In genomic region chr5:18564246-18564645, GRCm38 (mm10) we compare ENCODE assay signal across 33 mouse cellular contexts.
"Had no signal": no experiment of that assay in that cellular context is flagged by ENCODE, and none has a peak within 500 bp of the region (broad histone marks: within the 10 kb centered on the region; RNA-seq: fewer than 3 reads in every experiment).

No protein-coding gene starts in this region.

- H3K4me1 ChIP-seq: heart, embryonic 12.5 days; heart, embryonic 13.5 days; heart, embryonic 15.5 days; hindbrain, embryonic 10.5 days; hindbrain, embryonic 12.5 days; hindbrain, embryonic 13.5 days; hindbrain, embryonic 15.5 days; intestine, embryonic 15.5 days; kidney, embryonic 15.5 days had no signal

- ATAC-seq: hindbrain, embryonic 16.5 days; hindbrain, postnatal 0 days; inflammation-experienced regulatory T-cells, adult 6 months; intestine, embryonic 15.5 days; intestine, embryonic 16.5 days; intestine, postnatal 0 days had no signal

- DNase-seq: heart, postnatal 10 days; heart, postnatal 14 days; heart, postnatal 36 days; heart, postnatal 4 days; kidney, adult 11 months; kidney, adult 2 months; kidney, adult 8-10 months; kidney, adult 9 months; kidney, postnatal 10 days; kidney, postnatal 14 days; kidney, postnatal 25 days; kidney, postnatal 36 days; kidney, postnatal 4 days; layer of hippocampus, adult 9-11 months; layer of hippocampus, postnatal 36 days had no signal

- H3K9me3 ChIP-seq: heart, embryonic 12.5 days; heart, embryonic 13.5 days; heart, embryonic 15.5 days; hindbrain, embryonic 10.5 days; hindbrain, embryonic 12.5 days; hindbrain, embryonic 13.5 days; hindbrain, embryonic 15.5 days; intestine, embryonic 15.5 days; kidney, embryonic 15.5 days had no signal

- H3K4me3 ChIP-seq: heart, embryonic 12.5 days; heart, embryonic 13.5 days; heart, embryonic 15.5 days; hindbrain, embryonic 10.5 days; hindbrain, embryonic 12.5 days; hindbrain, embryonic 13.5 days; hindbrain, embryonic 15.5 days; intestine, embryonic 15.5 days; kidney, embryonic 15.5 days; layer of hippocampus, adult 2 months; left cerebral cortex, adult 2 months had no signal

- H3K4me2 ChIP-seq: heart, embryonic 12.5 days; heart, embryonic 13.5 days; heart, embryonic 15.5 days; hindbrain, embryonic 12.5 days; hindbrain, embryonic 13.5 days; hindbrain, embryonic 14.5 days; hindbrain, embryonic 15.5 days; intestine, embryonic 15.5 days; kidney, embryonic 15.5 days had no signal

- H3K27me3 ChIP-seq: heart, embryonic 12.5 days; heart, embryonic 13.5 days; heart, embryonic 15.5 days; hindbrain, embryonic 12.5 days; hindbrain, embryonic 13.5 days; hindbrain, embryonic 15.5 days; intestine, embryonic 15.5 days; kidney, embryonic 15.5 days had no signal

- H3K27ac ChIP-seq: heart, embryonic 13.5 days; heart, embryonic 15.5 days; hindbrain, embryonic 10.5 days; hindbrain, embryonic 12.5 days; hindbrain, embryonic 13.5 days; hindbrain, embryonic 14.5 days; hindbrain, embryonic 15.5 days; hindbrain, postnatal 0 days; intestine, embryonic 15.5 days; kidney, embryonic 15.5 days; kidney, postnatal 0 days; layer of hippocampus, adult 2 months; left cerebral cortex, adult 2 months had no signal

- H3K36me3 ChIP-seq: heart, embryonic 12.5 days; heart, embryonic 13.5 days; heart, embryonic 15.5 days; hindbrain, embryonic 10.5 days; hindbrain, embryonic 12.5 days; hindbrain, embryonic 13.5 days; hindbrain, embryonic 15.5 days; intestine, embryonic 15.5 days; kidney, embryonic 15.5 days had no signal

- H3K9ac ChIP-seq: heart, embryonic 12.5 days; heart, embryonic 13.5 days; heart, embryonic 15.5 days; hindbrain, embryonic 12.5 days; hindbrain, embryonic 13.5 days; hindbrain, embryonic 14.5 days; hindbrain, embryonic 15.5 days; intestine, embryonic 15.5 days; kidney, embryonic 15.5 days had no signal
